Mouse (Mus musculus): ENCODE data around the gene N4bp3.
"Not testable (repeated sequence)": the region's sequence is repeated elsewhere in the genome, so short reads cannot be mapped to it uniquely, and the experiment has no call there.

Gene N4bp3

DNA sequence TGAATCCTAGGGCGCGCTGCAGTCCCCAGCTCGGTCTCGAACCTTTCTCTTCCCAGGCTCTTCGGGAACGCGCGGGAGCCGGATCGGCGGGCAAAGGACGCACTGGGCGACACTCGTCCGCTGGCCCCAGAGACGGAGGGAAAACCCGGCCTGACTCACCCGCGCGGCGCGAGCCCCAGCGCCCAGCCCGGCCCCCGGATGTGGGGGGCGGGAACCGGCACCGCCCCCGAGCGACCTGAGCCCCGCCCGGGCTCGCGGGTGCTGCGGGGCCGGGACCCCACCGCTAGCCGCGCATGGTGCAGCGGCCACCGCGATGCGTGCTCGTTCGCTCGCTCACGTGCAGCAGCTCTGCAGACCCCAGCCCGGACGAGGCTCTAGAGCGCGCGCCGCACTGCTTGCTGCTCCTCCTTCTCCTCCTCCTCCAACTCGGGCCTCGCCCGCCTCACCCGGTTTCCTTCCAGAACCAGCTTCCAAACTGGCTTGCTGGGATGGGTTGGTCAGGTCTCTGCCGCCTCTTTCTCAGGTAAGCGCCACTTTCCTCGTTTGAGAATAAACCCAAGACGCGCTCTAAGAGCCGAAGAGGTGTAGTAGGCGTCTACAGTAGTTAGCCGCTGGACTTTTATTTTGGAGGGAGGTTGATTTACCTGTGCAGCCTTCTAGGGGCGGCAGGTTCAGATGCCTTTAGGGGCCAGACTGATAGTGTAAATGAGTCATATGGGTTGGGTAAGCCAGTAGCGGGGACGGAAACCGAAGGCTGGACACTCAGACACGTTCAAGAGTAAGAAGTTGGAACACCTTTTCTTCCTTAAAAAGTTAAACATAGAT is at the start of gene N4bp3, which contains the start of gene D930048N14Rik:
Gene N4bp3, minus strand, starts transcription at position 152 of the 825 bp plus-strand sequence.
Gene D930048N14Rik, plus strand, starts transcription at position 264 of the 825 bp plus-strand sequence.
- DNase-seq (ENCODE audit: low read depth) = peak; percentile 69

DNA sequence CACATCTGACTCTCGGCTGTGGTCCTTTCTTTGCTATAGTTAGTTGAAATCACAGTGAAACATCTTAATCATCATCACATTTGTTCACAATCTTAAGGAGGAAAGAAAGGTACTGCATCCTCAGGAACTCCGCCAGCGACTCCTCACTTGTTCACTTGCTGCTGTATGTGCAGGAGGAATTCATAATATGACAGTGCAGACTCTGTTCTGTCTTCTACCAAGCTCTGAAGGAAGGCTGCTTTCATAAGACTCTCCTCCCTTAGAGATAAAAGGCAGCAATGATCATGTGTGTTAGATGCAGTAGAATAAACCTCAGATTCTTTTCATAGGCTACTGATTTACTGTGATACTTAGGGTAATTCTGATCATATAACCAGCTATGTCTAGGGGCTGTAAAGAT is 44.3 kb upstream of the N4bp3 start:
- no peak for DNase-seq (ENCODE audit: low read depth)

DNA sequence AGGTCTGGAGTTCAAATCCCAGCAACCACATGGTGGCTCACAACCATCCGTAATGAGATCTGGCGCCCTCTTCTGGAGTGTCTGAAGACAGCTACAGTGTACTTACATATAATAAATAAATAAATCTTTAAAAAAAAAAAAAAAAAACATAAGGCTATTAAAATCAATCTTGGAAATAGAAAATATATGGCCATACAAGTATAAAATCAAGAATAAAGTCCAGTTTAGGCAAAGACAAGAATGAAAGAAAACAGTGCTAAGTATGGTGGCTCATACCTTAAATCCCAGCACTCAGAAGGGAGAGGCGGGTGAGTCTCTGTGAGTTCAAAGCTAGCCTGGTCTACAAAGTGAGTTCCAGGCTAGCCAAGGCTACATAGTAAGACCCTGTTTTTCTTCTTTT is 40.0 kb upstream of the N4bp3 start:
- DNase-seq (ENCODE audit: low read depth) = not testable (repeated sequence)

DNA sequence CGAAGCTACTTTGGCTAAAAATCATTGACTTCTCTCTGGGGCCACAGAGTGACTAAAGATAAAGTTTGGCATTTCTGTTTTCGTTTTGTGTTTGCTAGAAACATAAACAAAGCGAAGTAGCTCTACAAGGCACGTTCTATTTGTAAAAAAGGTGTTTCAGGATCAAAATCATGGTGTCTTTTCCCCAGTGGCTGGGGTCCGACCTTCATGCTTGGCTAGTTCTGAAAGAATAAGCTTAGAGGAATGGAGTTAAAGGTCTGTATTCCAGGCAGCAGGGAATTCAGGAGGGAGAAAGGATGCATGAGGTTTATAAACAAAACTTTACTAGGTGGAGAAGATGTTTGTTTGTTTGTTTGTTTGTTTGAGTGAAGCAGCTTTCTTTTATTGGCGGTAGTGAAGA is 38.7 kb upstream of the N4bp3 start:
- DNase-seq (ENCODE audit: low read depth) = no peak

DNA sequence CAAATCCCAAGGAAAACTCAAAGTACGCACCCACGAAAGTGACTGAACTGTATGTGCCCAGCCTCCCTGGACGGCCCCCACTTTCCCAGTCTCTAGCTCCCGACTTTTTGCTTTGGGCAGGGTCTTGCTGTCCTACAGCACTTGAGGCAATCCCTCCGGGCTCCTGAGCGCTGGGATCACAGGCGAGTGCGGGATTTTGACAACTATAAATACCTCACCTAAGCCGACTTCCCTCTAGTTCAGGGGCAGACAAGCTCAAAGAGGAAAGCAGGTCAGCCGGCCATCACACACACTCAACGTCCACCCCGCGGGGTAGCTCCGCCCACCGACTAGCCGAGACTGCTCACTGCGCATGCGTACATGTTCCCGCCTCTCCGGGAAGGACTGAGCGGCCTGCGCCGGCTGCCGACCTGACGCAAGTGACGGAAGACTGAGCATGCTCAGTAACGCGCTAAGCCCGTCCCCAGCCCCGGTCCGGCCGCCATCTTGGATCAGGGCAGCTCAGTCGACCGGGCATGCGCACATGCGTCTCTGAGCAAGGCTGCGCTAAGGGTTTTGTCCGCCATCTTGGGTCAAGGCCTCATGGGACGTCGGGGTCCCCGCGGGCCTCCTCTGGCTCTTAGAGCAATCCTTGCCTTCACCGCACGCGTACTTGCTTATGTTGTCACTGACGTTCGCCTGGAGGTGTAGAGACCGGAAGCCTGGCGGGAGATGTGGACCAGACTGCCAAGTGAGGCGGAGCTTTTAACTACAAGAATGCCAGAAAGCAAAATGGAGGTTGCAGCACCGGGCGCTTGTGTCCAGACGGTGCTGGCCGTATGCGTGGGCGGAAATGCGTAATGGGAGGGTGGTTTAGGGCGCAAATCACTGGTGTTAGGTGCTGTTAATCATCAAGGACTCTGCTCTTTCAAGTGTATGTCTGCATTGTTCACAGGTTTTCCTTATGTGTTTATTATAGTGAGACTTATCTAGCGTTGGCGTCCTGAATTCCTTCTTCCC is 38.0 kb upstream of the N4bp3 start, which contains the start of gene 0610009B22Rik:
Gene 0610009B22Rik, minus strand, starts transcription at position 545 of the 999 bp plus-strand sequence.
- DNase-seq (ENCODE audit: low read depth) = peak; percentile 100

DNA sequence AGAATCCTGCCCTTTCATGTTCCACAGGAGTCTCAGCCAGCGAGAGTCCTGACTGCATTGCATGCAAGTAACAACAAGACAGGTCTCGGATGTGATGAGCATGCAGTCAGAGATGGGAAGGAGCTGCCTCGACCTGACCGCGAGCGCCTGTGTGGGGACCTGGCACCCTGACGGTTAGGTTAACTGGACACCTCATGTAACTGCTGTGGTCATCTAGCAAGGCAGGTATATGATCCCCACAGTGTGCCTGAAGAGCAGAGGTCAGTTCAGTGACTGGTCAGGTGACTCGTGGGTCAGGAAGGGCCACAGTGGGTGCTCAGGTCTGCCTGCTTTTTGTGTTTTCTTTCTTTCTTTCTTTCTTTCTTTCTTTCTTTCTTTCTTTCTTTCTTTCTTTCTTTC is 31.3 kb upstream of the N4bp3 start:
- no peak for DNase-seq (ENCODE audit: low read depth)

DNA sequence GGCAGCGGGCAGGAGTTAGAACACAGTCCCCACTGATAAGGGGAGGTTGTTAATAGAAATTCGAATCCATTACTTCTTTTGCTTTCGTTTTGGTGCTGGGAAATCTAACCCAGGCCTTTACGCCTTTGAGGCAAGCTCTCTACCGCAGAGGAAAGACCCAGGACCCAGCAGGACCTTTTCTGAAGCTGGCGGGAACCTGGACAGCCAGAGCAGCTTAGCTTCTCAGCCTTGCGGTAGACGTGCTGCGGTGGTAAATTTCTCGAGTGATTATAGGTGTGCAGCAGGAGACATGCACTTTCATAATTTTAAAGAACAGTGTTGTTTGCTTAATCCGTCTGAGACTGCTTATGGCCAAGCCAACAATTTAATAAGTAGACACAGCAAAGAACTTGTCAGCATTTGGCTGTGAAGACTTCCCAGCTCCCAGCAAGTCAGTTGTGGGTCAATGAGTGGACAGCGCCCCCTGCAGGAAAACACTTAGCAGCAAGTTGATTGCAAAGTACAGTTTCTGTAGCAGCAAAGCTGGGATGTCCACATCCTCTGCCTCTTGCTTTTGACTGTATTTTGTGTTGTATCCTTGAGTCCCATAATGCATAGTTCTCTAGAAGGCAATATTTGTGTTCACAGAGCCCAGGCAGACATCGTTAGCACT is 30.8 kb upstream of the N4bp3 start:
- DNase-seq (ENCODE audit: low read depth) = peak; percentile 92

DNA sequence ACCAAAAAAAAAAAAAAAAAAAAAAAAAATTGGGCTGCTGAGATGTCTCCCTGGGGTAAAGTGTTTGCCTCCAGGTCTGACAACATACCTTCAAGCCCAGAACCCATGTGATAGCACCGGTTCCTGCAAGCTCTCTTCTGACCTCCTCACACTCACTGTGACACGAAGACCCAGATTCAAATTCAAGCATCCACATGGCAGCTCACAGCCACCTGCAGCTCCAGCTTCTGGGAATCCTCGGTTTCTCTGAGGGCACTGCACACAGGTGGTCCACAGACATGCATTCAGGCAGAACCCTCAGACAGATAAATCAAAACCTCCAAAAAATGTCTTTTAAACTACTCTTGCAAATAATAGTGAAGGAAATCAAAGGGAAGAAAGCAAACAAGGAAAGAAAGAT is 28.8 kb upstream of the N4bp3 start:
- DNase-seq (ENCODE audit: low read depth) = no peak

DNA sequence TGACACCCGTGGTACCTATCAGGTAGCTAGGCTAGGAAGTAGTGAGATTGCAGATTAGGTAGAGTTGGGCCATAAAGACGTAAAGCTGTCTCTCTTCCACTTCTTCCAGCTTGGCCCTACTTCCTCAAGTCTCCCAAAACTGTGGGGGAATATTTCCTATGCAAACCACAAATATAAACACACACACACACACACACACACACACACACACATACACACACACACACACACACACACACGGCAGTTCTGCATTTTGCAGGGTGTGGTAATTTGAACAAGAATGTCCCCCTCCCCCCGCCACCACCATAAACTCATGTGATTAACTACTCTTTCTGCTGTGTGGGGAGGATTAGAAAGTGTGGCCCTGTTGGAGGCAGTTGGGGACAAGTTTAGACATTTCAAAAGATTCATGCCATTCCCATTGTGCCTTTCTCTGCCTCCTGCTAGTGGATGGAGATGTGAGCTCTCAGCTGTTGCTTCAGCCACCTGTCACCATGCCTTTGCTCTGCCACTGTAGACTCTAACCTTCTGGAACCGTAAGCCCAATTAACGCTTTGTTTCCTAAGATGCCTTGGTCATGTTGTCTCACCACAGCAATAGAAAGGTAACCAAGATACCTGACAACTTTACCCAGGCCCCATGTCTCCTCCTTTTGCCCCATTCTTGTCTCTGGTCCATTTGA is 27.2 kb upstream of the N4bp3 start:
- DNase-seq (ENCODE audit: low read depth) = peak; percentile 59

DNA sequence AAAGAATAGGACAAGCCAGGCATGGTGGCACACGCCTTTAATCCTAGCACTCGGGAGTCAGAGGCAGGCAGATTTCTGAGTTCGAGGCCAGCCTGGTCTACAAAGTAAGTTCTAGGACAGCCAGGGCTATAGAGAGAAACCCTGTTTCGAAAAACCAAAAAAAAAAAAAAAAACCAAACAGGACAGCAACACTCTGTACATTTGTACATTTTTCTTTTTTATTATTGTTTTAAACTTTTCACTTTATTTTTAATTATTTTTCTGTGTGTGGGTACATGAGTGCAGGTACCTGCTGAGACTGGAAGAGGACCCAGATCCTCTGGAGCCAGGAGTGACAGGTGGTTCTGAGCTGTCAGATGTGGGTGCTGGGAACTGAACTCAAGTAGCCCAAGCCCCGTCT is 24.7 kb upstream of the N4bp3 start:
- DNase-seq (ENCODE audit: low read depth) = no peak

DNA sequence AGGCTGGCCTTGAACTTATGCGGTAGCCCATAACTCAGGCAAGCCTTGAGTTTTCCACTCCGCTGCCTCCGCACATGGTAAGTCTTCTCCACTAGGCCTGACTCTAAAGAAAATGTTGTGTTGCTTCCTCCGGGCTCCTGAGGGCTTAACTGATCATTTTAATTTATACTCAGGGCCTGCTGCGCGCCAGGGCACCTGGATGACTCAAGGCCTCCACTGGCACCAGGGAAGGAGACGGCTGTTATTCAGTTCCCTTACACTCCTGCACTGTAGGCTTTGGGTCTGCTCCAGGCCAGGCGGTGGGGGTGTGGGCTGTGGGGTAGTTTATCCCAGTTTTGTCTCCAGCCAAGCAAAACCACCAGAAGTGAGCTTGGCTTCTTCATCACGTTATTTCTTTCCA is 22.6 kb upstream of the N4bp3 start:
- DNase-seq (ENCODE audit: low read depth) = no peak

DNA sequence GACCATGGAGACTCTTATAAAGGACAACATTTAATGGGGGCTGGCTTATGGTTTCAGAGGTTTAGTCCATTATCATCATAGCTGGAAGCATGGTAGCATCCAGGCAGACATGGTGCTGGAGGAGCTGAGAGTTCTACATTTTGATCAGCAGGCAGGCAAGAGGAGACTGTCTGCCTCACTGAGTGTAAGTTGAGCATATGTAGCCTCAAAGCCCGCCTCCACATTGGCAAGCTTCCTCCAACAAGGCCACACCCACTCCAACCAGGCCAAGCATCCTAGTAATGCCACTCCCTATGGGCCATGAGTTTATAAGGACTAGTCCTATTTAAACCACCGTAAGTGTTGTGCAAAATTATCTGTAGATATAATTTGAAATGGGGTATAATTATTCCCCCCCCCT is 20.7 kb upstream of the N4bp3 start:
- peak; percentile 60 for DNase-seq (ENCODE audit: low read depth)

DNA sequence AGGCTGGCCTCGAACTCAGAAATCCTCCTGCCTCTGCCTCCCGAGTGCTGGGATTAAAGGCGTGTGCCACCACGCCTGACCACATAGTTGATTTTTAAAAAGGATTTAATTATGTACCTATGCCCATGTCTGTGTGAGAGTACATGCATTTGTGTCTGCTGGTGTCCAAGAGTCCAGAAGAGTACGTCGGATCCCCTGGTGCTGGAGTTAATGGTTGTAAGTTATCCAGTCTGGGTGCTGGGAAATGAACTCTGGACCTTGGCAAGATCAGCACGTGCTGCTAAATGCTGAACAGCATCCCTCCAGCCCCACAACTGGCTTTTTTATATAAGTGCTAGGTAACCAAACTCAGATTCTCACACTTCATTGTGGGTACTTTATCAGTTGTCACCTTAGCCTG is 20.2 kb upstream of the N4bp3 start:
- DNase-seq (ENCODE audit: low read depth) = no peak

DNA sequence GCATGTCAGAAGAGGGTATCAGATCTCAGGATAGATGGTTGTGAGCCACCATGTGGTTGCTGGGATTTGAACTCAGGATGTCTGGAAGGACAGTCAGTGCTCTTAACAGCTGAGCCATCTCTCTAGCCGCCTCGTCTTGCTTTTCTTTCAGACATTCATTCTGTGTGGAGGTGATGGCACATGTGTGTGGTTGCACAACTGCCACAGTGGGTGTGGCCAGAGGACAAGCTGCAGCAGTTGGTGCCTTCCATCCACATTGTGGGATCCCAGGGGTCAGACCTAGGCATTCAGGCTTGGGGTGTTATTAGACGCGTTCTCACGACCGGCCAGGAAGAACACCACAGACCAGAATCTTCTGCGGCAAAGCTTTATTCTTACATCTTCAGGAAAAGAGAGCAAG is 14.1 kb upstream of the N4bp3 start:
- DNase-seq (ENCODE audit: low read depth) = not testable (repeated sequence)

DNA sequence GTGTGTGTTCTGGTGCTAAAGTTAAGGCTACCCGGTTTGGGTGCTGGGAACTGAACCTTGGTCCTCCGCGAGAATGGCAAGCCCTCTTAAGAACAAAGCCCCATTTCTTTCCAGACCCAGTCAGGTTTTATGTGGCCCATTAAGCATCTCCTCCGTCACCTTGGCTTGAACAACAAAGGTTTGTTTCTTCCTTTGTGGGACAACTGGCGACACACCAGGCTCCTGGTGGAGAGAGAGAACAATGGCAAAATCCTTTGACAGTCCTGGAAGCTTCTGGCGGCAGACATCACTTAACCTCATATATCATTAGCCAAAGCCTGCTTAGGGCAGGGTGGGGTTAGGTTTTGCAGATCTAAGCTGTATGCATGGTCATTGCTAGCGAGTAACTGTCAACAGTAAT is 12.0 kb upstream of the N4bp3 start:
- no peak for DNase-seq (ENCODE audit: low read depth)

DNA sequence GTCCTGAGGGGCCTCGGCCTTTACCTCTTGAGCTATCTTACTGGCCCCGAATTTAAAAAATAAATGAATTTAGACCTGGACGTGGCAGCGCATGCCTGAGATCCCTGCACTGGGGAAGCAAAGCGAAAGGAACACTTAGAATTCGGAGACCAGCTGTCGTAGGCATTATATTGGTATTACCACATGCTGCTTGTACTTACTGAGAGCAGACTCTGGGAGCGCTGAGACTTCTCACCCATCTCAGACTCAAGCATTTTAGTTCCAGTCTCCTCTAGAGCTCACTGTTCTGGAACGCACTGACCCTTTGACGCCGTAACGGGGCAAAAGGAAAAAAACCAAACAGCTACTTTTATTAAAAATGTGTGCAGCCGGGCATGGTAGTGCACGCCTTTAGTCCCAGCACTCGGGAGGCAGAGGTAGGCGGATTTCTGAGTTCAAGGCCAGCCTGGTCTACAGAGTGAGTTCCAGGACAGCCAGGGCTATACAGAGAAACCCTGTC is 11.3 kb upstream of the N4bp3 start:
- no peak for DNase-seq (ENCODE audit: low read depth)

DNA sequence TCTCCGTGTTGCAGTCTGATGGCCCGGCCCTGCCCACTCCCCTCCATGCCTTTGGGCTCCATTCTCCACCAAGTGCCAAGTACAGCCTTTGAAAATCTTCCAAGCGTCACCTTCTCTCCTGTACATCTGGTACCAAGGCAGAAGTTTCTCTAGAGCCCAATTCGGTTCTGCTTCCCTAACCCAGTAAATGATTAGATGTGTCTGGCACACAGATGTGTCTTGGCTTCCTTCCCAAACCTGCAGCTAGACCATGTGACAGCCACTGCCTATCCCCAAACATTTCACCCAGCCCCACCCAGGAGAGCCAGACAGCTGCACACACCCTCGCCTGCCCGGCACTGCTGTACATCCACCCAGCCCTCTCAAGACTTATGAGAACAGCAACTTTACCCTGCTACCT is 8.1 kb upstream of the N4bp3 start:
- no peak for DNase-seq (ENCODE audit: low read depth)

DNA sequence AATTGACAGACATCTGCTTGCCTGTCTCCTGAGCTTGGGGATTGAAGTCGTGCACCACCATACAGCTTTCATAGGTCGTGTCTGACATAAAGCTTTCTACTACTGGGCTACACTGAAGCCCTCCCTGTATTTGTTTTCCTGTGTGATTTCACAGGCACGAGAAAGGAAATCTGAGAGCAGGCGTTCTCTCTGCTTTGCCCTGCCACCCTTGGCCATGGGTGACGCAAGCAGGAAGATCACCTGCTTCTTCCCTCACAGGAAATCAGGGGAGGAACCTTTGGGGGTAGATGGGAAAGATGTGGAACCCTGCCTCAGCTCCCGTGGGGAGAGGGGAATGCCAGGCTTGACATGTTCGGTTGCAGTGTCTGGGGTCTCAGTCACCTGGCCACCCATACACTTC is 7.6 kb upstream of the N4bp3 start:
- no peak for DNase-seq (ENCODE audit: low read depth)

DNA sequence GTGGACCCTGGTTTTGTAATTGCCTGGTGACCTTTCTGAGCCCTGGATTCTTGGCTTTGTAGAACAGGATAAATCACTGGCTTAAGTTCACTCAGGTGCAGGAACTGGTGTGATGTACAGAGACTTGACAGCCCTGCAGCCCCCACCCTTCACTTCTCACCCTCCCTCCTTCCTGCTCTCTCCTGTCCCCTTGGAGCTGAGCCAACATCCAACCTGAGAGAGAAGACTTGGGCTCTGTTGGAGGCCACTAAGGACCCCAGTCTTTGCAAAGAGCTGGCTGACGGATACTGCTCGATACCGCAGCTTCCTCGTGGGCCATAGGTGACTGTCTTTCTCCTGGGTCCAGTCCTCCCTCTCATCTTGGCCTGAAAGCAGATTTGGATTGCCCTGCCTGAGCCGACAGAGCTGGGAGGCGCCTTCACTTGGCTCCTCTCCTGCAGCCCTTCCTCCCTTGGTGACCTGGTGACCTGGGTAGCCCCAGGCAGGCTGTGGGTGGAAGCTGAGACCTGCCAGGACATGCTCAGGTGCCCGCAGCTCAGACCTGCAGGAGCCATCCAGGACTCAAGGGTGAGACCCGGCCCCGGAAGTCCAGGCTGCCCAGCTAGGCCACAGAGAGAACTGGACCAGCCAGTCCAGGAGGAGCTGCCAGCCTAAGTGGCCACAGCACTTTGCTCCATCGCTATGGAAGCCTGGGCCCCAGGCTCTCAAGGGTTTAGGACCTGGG is 6.3 kb upstream of the N4bp3 start:
- DNase-seq (ENCODE audit: low read depth) = no peak

DNA sequence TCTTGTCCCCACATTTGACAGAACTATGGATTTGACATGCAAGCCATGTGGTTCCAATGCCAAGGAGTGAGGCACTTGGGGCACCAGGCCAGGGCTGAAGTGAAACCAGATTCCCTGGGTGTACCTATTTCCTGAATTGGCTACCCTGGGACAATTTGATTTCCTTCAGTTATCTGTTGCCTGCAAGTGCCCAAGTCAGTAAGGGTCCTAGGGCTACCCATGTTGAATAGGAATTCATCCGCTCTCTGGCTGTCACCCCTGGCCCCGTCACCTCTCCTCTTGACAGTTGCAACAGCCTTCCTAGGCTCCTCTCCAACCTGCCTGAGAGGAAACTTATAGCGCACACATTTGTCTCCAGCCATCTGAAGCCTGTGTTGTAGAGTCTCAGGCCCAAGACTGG is 4.2 kb upstream of the N4bp3 start:
- DNase-seq (ENCODE audit: low read depth) = no peak

DNA sequence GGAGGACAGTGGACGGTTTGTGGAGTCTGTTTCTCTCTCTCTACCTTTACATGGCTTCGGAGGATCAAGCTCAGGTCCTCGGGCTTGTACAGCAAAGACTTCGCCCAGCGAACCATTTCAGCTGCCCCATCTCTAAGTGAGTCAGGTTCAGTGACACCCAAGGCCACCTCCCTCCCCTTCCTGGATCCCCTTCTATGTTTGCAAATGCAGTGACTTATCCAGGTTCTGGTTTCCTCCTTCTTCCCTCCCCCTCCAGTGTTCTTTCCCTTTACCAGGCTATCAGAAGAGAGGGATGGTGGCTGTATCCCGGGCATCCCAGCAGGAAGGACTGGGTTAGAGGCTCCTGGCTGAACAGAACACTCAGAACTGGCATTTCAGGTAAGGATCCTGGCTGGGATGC is 3.1 kb upstream of the N4bp3 start:
- no peak for DNase-seq (ENCODE audit: low read depth)

Data from 416B (cell line).